Mouse (Mus musculus) hindbrain, postnatal 0 days (tissue): ENCODE data around the gene Polr2a. TPM values are rescaled to one million over a fixed set of nuclear protein-coding genes. Genes with fewer than 3 reads are reported as not detected.

ENCODE experiments used
- ATAC-seq: fragments of 200-750 bp; cut with Nextera tagmentation; 2 replicates; pipeline ENCODE4 v1.8.0; 2017; ENCODE audit warnings: mild to moderate bottlenecking, moderate TSS enrichment, moderate library complexity
- DNase-seq: peaks from one replicate; pipeline ENCODE4 v3.0.0-alpha.2; 2015; ENCODE audit warnings: low spot score
- H3K27ac ChIP-seq: fragments of 300-500 bp; sonication (generic); 2 replicates; pipeline ENCODE4 v1.5.1; 2014; ENCODE audit warnings: mild to moderate bottlenecking
- H3K27me3 ChIP-seq: fragments of 300-500 bp; sonication (generic); 2 replicates; pipeline ENCODE4 v1.6.1; 2014; ENCODE audit warnings: low read length, mixed read lengths; ENCODE audit not compliant: insufficient read depth
- H3K36me3 ChIP-seq: fragments of 300-500 bp; sonication (generic); 2 replicates; pipeline ENCODE4 v1.6.1; 2014; ENCODE audit warnings: low read length, mixed read lengths; ENCODE audit not compliant: insufficient read depth
- H3K4me1 ChIP-seq: fragments of 300-500 bp; sonication (generic); 2 replicates; pipeline ENCODE4 v1.6.1; 2014; ENCODE audit warnings: antibody characterized with exemption, low read length, mixed read lengths; ENCODE audit not compliant: insufficient read depth
- H3K4me2 ChIP-seq: fragments of 300-500 bp; sonication (generic); 2 replicates; pipeline ENCODE4 v1.6.1; 2014; ENCODE audit warnings: low read depth, mild to moderate bottlenecking, low read length, moderate library complexity, mixed read lengths
- H3K4me3 ChIP-seq: fragments of 300-500 bp; sonication (generic); 2 replicates; pipeline ENCODE4 v1.5.1; 2014; ENCODE audit warnings: low read length
- H3K9ac ChIP-seq: fragments of 300-500 bp; sonication (generic); replicated peaks from 2 replicates; pipeline ENCODE4 v1.6.1; 2014; ENCODE audit warnings: mild to moderate bottlenecking, low read length, moderate library complexity, mixed read lengths
- H3K9me3 ChIP-seq: fragments of 300-500 bp; sonication (generic); 2 replicates; pipeline ENCODE4 v1.6.1; 2016; ENCODE audit warnings: low read length, mixed read lengths
- CTCF ChIP-seq: IDR thresholded peaks from 2 replicates; pipeline ENCODE4 v1.5.1; 2016; ENCODE audit warnings: antibody characterized with exemption, control low read depth, low read depth
- WGBS: fragments of 180-500 bp; shearing (Covaris S2); extraction: QIAGEN DNeasy Blood & Tissue Kit; methylation state at CpG from one replicate; pipeline ENCODE4 v1.1.7; 2014; 5-methylcytosine and 5-hydroxymethylcytosine counted together
- polyA plus RNA-seq: library from polyadenylated mRNA; unstranded; fragments of >200 nt; fragmentation: Nextera tagmentation; extraction: Ambion mirVana; gene quantifications from 2 replicates; pipeline ENCODE4 v1.2.1, GENCODE M21; 2015
- total RNA-seq: library from RNA; depleted of rRNA; stranded (reverse); fragments of >200 nt; gene quantifications from 2 replicates; pipeline ENCODE4 v1.2.3, GENCODE M21; 2014

Polr2a gene
- total and polyA plus RNA-seq, 2 experiments from 2014 or later = 10.5 to 18.3 TPM

DNA sequence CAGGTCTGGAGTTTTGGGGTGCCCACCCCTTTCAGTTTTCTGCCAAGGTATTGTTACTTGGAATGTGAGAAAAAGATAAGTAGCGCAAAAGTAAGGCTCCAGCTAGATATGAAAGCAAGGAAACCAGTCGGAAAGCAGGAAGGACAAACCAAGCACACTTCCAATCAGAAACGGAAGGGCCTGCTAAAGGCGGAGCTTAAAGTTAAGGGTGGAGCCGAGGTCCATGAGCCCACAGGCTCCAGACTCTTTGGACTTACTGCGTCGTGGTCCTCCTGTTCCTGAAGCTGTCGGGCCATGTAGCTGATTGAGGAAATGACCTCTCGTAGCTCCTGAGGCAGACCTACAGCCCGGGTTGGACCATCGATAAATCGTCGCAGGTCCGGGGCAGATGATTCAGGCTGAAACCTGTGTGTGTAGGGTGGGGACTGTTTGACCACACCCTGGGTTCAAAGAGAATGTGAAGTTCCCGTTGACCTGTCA, 26.4 kb upstream of the Polr2a start:
- 44% methylated on average over 15 of the region's 15 CpGs for WGBS
- H3K4me2 ChIP-seq = 0 out of 2 replicates have a peak overlapping the region, but pooled peaks have one; percentile 11
- no peaks in the 10 kb centered on the region for H3K4me1 ChIP-seq
- no peak overlapping the region for H3K9ac ChIP-seq
- H3K36me3 ChIP-seq = no peaks in the 10 kb centered on the region
- TF ChIP-seq CTCF = no peak
- no peaks in the 10 kb centered on the region for H3K9me3 ChIP-seq
- H3K4me3 ChIP-seq = no peak overlapping the region
- no peaks in the 10 kb centered on the region for H3K27me3 ChIP-seq
- ATAC-seq (no peak), DNase-seq (no peak)
- no peak overlapping the region for H3K27ac ChIP-seq

DNA sequence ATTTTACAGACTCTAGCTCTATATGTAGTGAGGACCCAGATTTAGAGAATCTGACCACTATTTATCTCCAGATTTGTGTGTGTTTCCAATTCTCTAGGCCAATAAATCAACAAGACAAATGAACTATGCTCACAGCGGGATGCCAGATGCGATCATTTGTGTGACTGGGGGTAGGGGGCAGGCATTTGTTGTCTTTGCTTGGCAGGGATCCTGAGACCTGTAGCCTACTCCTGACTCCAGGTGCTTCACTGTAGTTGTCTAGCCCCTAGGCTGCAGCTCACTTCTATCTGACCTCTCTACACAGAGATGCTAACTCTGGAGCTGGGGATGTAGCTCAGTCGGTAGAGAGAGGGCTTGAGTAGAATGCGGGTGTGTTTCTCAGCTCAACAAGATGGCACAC, 23.4 kb upstream of the Polr2a start:
- Histone ChIP-seq H3K9ac (no peak overlapping the region), H3K4me3 (no peak overlapping the region), H3K4me1 (no peaks in the 10 kb centered on the region), H3K9me3 (no peaks in the 10 kb centered on the region), H3K4me2 (no peak overlapping the region), H3K27ac (no peak overlapping the region), H3K27me3 (no peaks in the 10 kb centered on the region), H3K36me3 (peaks cover 8% of the 10 kb centered on the region; the same call in 1 of the 2 replicates)
- no peak for ATAC-seq
- no peak for TF ChIP-seq CTCF
- WGBS = 27% methylated on average over 4 of the region's 4 CpGs
- no peak for DNase-seq

DNA sequence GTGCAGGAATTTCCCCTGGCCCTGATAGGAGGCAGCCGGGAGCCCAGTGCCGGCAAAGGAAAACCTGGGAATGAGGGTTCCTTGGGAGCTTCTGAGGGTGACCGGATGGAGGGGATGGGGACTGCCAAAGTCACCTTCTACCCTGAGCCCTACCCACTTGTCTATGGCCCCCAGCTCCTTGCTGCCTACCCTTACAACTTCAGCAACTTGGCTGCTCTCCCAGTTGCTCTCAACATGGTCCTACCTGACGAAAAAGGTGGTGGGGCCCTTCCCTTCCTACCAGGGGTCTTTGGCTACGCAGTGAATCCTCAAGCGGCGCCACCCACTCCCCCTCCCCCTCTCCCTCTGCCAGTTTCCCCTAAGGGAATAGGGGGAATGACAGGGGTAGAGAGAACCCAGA, 20.5 kb upstream of the Polr2a start:
- WGBS = 53% methylated on average over 7 of the region's 7 CpGs
- no peak overlapping the region for H3K27ac ChIP-seq
- no peak for DNase-seq
- no peak overlapping the region for H3K9ac ChIP-seq
- H3K36me3 ChIP-seq = peaks cover 11% of the 10 kb centered on the region
- H3K4me2 ChIP-seq = no peak overlapping the region
- TF ChIP-seq CTCF = no peak
- no peak overlapping the region for H3K4me3 ChIP-seq
- no peaks in the 10 kb centered on the region for H3K27me3 ChIP-seq
- no peaks in the 10 kb centered on the region for H3K4me1 ChIP-seq
- ATAC-seq = no peak
- no peaks in the 10 kb centered on the region for H3K9me3 ChIP-seq

DNA sequence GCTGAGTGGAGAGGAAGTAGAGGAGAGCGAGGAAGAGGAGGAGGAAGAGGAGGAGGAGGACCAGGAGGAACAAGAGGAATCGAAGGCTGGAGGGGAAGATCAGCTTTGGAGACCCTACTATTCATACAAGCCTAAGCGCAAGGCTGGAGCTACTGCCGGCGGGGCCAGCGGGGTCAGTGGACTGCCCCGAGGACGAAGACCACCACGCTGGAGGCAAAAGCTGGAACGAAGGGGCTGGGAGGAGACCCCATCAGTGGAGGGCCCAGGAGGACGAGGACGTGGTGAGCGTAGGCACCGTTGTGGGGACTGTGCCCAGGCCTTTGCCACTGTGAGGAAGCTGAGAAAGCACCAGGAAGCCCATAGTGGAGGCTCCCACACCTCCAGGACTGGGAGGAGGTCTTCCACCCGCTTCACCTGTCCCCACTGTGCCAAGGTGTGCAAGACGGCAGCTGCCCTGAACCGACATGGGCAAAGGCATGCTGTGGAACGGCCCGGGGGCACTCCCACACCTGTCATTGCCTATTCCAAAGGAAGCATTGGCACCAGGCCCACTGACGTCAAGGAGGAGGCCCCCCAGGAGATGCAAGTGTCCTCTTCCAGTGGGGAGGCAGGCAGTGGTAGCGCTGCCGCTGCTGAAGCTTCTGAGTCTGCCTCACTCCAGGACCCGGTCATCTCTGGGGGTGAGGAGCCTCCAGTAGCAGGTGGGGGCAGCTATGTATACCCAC, 20.0 kb upstream of the Polr2a start:
- no peaks in the 10 kb centered on the region for H3K9me3 ChIP-seq
- H3K9ac ChIP-seq = no peak overlapping the region
- 61% methylated on average over 23 of the region's 23 CpGs for WGBS
- no peak overlapping the region for H3K4me2 ChIP-seq
- TF ChIP-seq CTCF = no peak
- no peak overlapping the region for H3K27ac ChIP-seq
- peaks cover 11% of the 10 kb centered on the region for H3K36me3 ChIP-seq
- H3K4me3 ChIP-seq = no peak overlapping the region
- no peak for ATAC-seq
- no peaks in the 10 kb centered on the region for H3K27me3 ChIP-seq
- H3K4me1 ChIP-seq = no peaks in the 10 kb centered on the region
- DNase-seq = no peak

DNA sequence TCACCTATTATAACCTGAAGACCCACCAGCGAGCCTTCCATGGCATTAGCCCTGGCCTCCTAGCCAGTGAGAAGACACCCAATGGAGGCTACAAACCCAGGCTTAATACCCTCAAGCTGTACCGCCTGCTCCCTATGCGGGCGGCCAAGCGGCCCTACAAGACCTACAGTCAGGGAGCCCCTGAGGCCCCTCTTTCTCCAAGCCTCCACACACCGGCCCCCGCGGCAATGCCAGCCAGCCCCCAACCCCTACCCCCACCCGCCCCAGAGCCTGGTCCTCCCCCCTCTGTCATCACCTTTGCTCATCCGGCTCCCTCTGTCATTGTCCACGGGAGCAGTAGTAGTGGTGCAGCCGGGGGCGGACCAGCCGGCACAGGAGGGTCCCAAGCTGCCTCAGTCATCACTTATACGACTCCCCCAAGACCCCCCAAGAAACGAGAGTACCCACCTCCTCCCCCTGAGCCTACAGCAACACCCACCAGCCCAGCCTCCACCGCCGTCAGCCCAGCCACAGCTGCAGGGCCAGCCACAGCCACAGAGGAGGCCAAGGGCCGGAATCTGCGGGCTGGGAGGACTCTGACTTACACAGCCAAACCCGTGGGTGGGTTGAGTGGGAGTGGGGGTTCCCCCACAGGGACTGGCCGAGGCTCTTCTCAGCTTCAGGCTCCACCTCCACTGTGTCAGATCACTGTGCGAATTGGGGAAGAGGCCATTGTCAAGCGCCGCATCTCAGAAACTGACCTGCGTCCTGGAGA, 19.2 kb upstream of the Polr2a start:
- no peak for DNase-seq
- Histone ChIP-seq H3K4me3 (no peak overlapping the region), H3K9me3 (no peaks in the 10 kb centered on the region), H3K4me1 (no peaks in the 10 kb centered on the region), H3K27me3 (no peaks in the 10 kb centered on the region), H3K9ac (no peak overlapping the region), H3K4me2 (no peak overlapping the region), H3K36me3 (peaks cover 11% of the 10 kb centered on the region), H3K27ac (no peak overlapping the region)
- WGBS = 64% methylated on average over 26 of the region's 26 CpGs
- ATAC-seq = no peak
- no peak for TF ChIP-seq CTCF

DNA sequence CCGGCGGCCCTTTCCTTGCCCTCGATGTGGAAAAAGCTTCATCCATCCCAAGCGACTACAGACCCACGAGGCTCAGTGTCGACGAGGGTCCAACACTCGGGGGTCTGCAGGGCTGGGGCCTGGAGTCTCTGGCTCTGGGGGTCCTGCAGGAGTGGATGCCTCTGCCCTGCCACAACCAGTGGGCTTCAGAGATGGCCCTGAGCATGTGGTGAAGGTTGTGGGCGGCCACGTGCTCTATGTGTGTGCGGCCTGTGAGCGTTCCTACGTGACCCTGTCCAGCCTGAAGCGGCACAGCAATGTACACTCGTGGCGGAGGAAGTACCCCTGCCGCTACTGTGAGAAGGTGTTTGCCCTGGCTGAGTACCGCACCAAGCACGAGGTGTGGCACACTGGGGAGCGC, 18.1 kb upstream of the Polr2a start:
- Histone ChIP-seq H3K27me3 (no peaks in the 10 kb centered on the region), H3K27ac (no peak overlapping the region), H3K4me2 (no peak overlapping the region), H3K4me1 (no peaks in the 10 kb centered on the region), H3K36me3 (peaks cover 11% of the 10 kb centered on the region), H3K9me3 (no peaks in the 10 kb centered on the region), H3K9ac (no peak overlapping the region), H3K4me3 (no peak overlapping the region)
- TF ChIP-seq CTCF = no peak
- 83% methylated on average over 20 of the region's 20 CpGs for WGBS
- no peak for DNase-seq
- ATAC-seq = no peak

DNA sequence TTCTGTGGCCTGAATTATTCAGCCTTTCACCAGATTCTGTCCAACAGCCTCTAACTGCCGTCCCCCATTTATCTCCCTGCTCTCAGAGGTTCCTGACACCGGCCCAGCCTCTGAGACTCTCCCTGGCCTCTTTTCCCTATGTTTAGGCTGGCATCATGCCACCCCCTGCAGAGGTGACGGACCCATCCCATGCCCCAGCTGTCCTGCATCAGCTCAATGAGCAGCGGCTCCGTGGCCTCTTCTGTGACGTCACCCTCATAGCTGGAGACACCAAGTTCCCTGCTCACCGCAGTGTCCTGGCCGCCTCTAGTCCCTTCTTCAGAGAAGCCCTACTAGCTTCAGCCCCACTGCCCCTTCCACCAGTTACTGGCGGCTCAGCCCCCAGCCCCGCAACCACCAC, 17.3 kb upstream of the Polr2a start:
- Histone ChIP-seq H3K27ac (no peak overlapping the region), H3K4me2 (no peak overlapping the region)
- peak; percentile 25; the same call in 1 of the 2 replicates for ATAC-seq

More for the DNA sequence above, 17.3 kb upstream of the Polr2a start:
- Histone ChIP-seq H3K4me3 (no peak overlapping the region), H3K27me3 (no peaks in the 10 kb centered on the region), H3K4me1 (no peaks in the 10 kb centered on the region), H3K9ac (no peak overlapping the region), H3K9me3 (no peaks in the 10 kb centered on the region), H3K36me3 (peaks cover 11% of the 10 kb centered on the region)
- WGBS = 55% methylated on average over 10 of the region's 10 CpGs
- no peak for DNase-seq
- no peak for TF ChIP-seq CTCF
